Mouse (Mus musculus) lung, postnatal 0 days (tissue): ENCODE measurements around the gene Mlycd. TPM values are rescaled to one million over a fixed set of nuclear protein-coding genes. Genes with fewer than 3 reads are reported as not detected.

ENCODE experiments used
- ATAC-seq: fragments of 200-750 bp; cut with Nextera tagmentation; 2 replicates; pipeline ENCODE4 v1.8.0; 2017; ENCODE audit warnings: moderate library complexity
- DNase-seq: peaks from one replicate; pipeline ENCODE4 v3.0.0-alpha.2; 2016; ENCODE audit warnings: low spot score
- H3K27ac ChIP-seq: fragments of 300-500 bp; sonication (generic); 2 replicates; pipeline ENCODE4 v1.5.1; 2014; ENCODE audit warnings: antibody characterized with exemption, mild to moderate bottlenecking, low read length, mixed read lengths
- H3K27me3 ChIP-seq: fragments of 300-500 bp; sonication (generic); replicated peaks from 2 replicates; pipeline ENCODE4 v1.6.1; 2014; ENCODE audit warnings: low read length, mixed read lengths; ENCODE audit not compliant: insufficient read depth
- H3K36me3 ChIP-seq: fragments of 300-500 bp; sonication (generic); 2 replicates; pipeline ENCODE4 v1.6.1; 2014; ENCODE audit warnings: low read length, mixed read lengths; ENCODE audit not compliant: insufficient read depth
- H3K4me1 ChIP-seq: fragments of 300-500 bp; sonication (generic); 2 replicates; pipeline ENCODE4 v1.6.1; 2014; ENCODE audit warnings: antibody characterized with exemption, low read depth, low read length, mixed read lengths; ENCODE audit not compliant: insufficient read depth
- H3K4me2 ChIP-seq: fragments of 300-500 bp; sonication (generic); replicated peaks from 2 replicates; pipeline ENCODE4 v1.6.1; 2014; ENCODE audit warnings: low read depth, mild to moderate bottlenecking, low read length, moderate library complexity, mixed read lengths
- H3K4me3 ChIP-seq: fragments of 300-500 bp; sonication (generic); 2 replicates; pipeline ENCODE4 v1.5.1; 2014; ENCODE audit warnings: low read depth, low read length
- H3K9ac ChIP-seq: fragments of 300-500 bp; sonication (generic); replicated peaks from 2 replicates; pipeline ENCODE4 v1.6.1; 2014; ENCODE audit warnings: low read depth, mild to moderate bottlenecking
- H3K9me3 ChIP-seq: fragments of 300-500 bp; sonication (generic); 2 replicates; pipeline ENCODE4 v1.6.1; 2016; ENCODE audit warnings: low read length, mixed read lengths
- CTCF ChIP-seq: IDR thresholded peaks from 2 replicates; pipeline ENCODE4 v1.5.1; 2016; ENCODE audit warnings: antibody characterized with exemption, mild to moderate bottlenecking
- EP300 ChIP-seq: IDR thresholded peaks from 2 replicates; pipeline ENCODE4 v1.6.1; 2016; ENCODE audit warnings: antibody characterized with exemption, mild to moderate bottlenecking, control low read depth
- WGBS: fragments of 180-500 bp; shearing (Covaris S2); extraction: QIAGEN DNeasy Blood & Tissue Kit; methylation state at CpG from one replicate; pipeline ENCODE4 v1.1.7; 2014; 5-methylcytosine and 5-hydroxymethylcytosine counted together
- polyA plus RNA-seq: library from polyadenylated mRNA; unstranded; fragments of >200 nt; fragmentation: Nextera tagmentation; extraction: Ambion mirVana; gene quantifications from 2 replicates; pipeline ENCODE4 v1.2.1, GENCODE M21; 2015

The Mlycd gene
- polyA plus RNA-seq, 1 experiment from 2014 or later, result 19.1 TPM

DNA sequence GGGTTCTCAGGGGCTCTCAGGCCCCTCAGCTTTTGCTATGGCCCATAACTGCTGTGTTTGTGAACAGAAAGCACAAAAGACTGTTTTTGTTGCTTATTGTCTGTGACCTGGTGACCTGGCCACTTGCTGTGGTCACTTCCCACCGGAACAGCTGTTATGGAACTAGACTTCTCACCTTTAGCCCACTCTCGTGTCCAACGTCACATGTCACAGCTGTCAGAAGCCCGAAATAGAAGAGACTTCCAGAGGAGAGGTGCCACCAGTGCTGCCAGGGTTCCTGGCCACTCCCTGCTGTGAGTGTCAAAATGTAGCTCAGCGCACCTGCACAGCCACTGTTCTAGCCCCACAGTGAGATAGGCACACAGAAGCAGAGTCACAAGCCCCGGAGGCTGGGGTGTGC, 4.6 kb downstream of the Mlycd start:
- Histone ChIP-seq H3K9ac (no peak overlapping the region), H3K9me3 (no peaks in the 10 kb centered on the region), H3K27me3 (no peaks in the 10 kb centered on the region), H3K4me3 (no peak overlapping the region), H3K36me3 (no peaks in the 10 kb centered on the region), H3K27ac (no peak overlapping the region), H3K4me2 (no peak overlapping the region), H3K4me1 (0 out of 2 replicates have a peak, but pooled peaks cover 8% of the 10 kb centered on the region)
- WGBS, result 74% methylated on average over 6 of the region's 6 CpGs
- DNase-seq, result no peak
- TF ChIP-seq CTCF (no peak), EP300 (no peak)
- ATAC-seq, result no peak

GRCm38 (mm10) chr8:119400122-119400671, 5.5 kb downstream of the Mlycd start:
- DNase-seq (no peak), ATAC-seq (no peak)
- WGBS, result 72% methylated on average over 9 of the region's 9 CpGs
- Histone ChIP-seq H3K27me3 (no peaks in the 10 kb centered on the region), H3K9me3 (no peaks in the 10 kb centered on the region), H3K9ac (no peak overlapping the region), H3K4me3 (no peak overlapping the region), H3K36me3 (no peaks in the 10 kb centered on the region), H3K27ac (no peak overlapping the region), H3K4me2 (no peak overlapping the region), H3K4me1 (0 out of 2 replicates have a peak, but pooled peaks cover 8% of the 10 kb centered on the region)
- TF ChIP-seq CTCF (no peak), EP300 (no peak)

DNA sequence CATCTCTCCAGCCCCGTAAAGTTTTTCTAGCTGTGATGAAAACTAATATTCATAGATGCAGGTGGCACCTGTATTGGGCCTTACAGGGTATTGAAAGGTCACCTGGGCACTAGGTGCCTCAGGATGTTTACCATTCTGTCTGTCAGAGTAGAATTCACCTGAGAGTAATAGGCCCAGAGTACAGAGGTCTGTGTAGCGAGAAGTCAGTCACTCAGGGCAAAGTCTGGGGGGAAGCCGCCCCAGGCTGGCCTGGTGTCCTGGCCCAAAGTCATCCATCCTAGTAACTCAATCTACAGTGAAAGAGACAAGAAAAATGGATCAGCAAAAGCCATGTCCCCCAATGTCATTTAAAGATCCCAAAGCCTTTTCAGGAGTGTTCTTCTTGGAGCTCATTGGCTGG, 6.2 kb downstream of the Mlycd start:
- no peak for TF ChIP-seq CTCF
- no peak for TF ChIP-seq EP300
- H3K36me3 ChIP-seq, result no peaks in the 10 kb centered on the region
- no peaks in the 10 kb centered on the region for H3K9me3 ChIP-seq
- H3K9ac ChIP-seq, result no peak overlapping the region
- H3K4me3 ChIP-seq, result no peak overlapping the region
- no peak for DNase-seq
- H3K4me1 ChIP-seq, result 0 out of 2 replicates have a peak, but pooled peaks cover under 1% of the 10 kb centered on the region
- WGBS, result 73% methylated on average over 3 of the region's 3 CpGs
- H3K4me2 ChIP-seq, result no peak overlapping the region
- H3K27ac ChIP-seq, result no peak overlapping the region
- no peaks in the 10 kb centered on the region for H3K27me3 ChIP-seq
- no peak for ATAC-seq

DNA sequence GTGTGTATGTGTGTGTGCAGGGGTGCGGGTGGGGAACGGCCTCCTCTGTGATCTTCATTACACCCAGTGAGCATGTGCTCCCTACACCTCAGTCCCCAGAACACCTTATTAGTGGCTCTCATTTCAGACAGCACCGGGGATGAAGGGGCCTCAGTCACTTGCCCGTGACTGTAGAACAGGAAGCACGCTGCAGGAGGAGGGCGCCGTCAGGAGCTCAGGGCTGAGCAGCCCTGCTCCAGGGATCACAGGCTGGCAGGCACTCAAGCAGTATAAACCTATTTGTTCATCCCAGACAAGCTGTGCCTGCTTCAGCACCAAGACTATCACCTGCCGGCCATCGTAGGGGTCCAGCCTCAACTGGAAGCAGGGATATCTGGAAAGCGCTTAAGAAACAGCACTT, 9.2 kb downstream of the Mlycd start:
- TF ChIP-seq CTCF (no peak), EP300 (no peak)
- Histone ChIP-seq H3K36me3 (peaks cover 6% of the 10 kb centered on the region; the same call in 1 of the 2 replicates), H3K4me3 (no peak overlapping the region), H3K4me1 (no peaks in the 10 kb centered on the region), H3K9ac (no peak overlapping the region), H3K27ac (no peak overlapping the region), H3K4me2 (no peak overlapping the region), H3K9me3 (no peaks in the 10 kb centered on the region), H3K27me3 (no peaks in the 10 kb centered on the region)
- DNase-seq (no peak), ATAC-seq (no peak)
- WGBS, result 74% methylated on average over 10 of the region's 10 CpGs

DNA sequence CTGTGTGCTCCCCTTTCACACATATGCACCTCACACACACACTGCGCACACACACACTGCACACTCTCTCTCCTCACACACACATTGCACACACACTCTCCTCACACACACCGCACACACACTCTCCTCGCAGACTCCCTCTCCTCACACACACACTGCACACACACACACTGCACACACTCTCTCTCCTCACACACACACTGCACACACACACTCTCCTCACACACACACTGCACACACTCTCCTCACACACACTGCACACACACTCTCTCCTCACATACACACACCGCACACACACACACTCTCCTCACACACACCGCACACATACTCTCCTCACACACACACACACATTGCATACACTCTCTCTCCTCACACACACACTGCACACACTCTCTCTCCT, 10.0 kb downstream of the Mlycd start:
- WGBS, result 95% methylated on average over 5 of the region's 5 CpGs
- Histone ChIP-seq H3K36me3 (peaks cover 10% of the 10 kb centered on the region), H3K4me3 (no peak overlapping the region), H3K4me1 (no peaks in the 10 kb centered on the region), H3K9ac (no peak overlapping the region), H3K27ac (no peak overlapping the region), H3K4me2 (no peak overlapping the region), H3K27me3 (no peaks in the 10 kb centered on the region), H3K9me3 (no peaks in the 10 kb centered on the region)
- TF ChIP-seq EP300 (no peak), CTCF (no peak)
- DNase-seq (no peak), ATAC-seq (no peak)

DNA sequence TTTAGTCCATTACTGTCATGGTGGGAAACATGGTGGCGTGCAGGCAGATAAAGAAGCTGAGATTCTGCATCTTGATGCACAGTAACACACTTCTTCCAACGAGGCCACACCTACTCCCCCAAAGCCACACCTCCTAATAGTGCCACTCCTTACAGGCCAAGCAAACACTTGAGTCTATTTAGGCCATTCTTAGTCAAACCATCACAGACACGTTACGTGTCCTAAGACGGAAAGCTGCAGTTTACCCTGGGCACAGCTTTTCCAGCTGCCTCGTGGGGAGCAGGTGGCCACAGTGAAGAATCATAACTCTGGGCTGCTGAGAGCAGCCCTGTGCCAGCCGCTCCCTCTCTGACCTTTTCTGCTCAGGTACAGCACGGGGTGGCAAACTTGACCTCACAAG, 13.6 kb downstream of the Mlycd start:
- H3K9me3 ChIP-seq, result no peaks in the 10 kb centered on the region
- no peaks in the 10 kb centered on the region for H3K4me1 ChIP-seq
- TF ChIP-seq CTCF (no peak), EP300 (no peak)
- ATAC-seq (peak; percentile 55), DNase-seq (peak; percentile 52)
- no peak overlapping the region for H3K4me3 ChIP-seq
- 61% methylated on average over 8 of the region's 8 CpGs for whole genome bisulfite sequencing
- H3K4me2 ChIP-seq, result no peak overlapping the region
- no peaks in the 10 kb centered on the region for H3K27me3 ChIP-seq
- no peak overlapping the region for H3K27ac ChIP-seq
- no peak overlapping the region for H3K9ac ChIP-seq
- peaks cover 22% of the 10 kb centered on the region for H3K36me3 ChIP-seq
